Mouse (Mus musculus) heart, adult 18-20 months (tissue): ENCODE data around the gene Peak1. TPM values are rescaled to one million over a fixed set of nuclear protein-coding genes. Genes with fewer than 3 reads are reported as not detected.

Experiments used
- microRNA-seq, 2 experiments: library from miRNA; unstranded; fragments of <30 nt; microRNA quantifications; one replicate each; pipeline ENCODE4 v1.2.0; 2022
- total RNA-seq, 2 experiments: library from RNA; stranded (reverse); gene quantifications; 2 replicates each; pipeline ENCODE4 v1.2.3; 2021

The Peak1 gene
- total RNA-seq, 2 experiments from 2014 or later, result 34.9 to 35.1 TPM

Small RNA genes within 50 kb of the gene (microRNA-seq; reads per million reads assigned to microRNA genes)
- gene Gm24270, result 8.7 to 12.4 reads per million in 2 experiments

Other genes with a start within 250 kb of the Peak1 start
- 10 to 100 TPM; 15.6 to 18.4 TPM for gene Hmg20a, start 542 bp upstream of the Peak1 start, total RNA-seq